Mouse (Mus musculus): Measurements from ENCODE around the gene Tbc1d25. TPM values are rescaled to one million over a fixed set of nuclear protein-coding genes. Genes with fewer than 3 reads are reported as not detected.

The Tbc1d25 gene
- polyA plus RNA-seq, 1 experiment from 2014 or later = 12.1 TPM

DNA sequence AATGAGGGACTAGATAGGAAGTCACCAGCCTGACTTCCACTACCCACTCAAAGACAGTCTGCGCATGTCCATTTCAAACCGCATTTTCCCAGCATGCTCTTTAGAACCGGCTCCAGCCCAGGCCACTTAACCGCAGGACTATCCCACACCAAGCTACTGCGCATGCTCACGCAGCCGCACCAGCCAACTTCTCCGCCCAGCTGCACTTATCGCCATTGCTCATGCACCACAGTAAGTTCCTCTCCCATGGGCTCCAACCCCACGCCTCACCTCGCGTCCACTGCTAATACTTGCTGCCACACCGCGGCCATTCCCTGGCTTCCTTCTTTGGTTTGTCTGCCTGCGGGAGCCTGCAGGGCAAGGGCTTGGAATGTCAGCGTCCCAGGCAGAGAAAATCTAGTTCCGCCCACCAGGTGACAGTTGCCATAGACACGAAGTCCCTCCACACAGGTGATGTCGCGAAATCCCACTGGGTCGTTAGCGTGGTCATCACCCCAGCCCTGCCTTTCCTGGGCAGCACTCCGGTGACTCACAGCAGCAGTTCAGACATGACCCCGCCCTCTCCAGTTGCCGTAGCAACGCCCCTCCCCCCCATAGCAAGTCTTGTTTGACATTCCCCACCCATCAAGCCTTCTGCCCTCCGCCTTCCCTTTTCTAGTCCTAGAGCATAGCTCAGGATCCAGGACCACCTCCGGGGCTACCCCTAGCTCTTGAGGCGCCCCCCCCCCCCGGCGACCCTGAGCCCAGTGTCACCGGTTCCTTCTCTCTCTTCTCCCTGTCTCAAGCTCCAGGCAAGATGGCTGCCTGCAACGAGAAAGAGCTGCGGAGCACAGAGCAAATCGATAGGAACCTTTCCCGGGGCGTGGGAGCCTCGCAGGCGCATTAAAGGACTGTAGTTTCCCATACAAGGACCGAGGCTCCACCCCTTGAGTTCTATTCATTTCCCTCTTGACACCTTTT is 43.7 kb downstream of the Tbc1d25 start, which contains the start of gene Wdr13:
Wdr13 (minus strand) TSS at position 876 of the 960 bp plus-strand sequence.
- Histone ChIP-seq H3K9me3 (ENCODE audit: control insufficient read depth, low read length) (no peaks in the 10 kb centered on the region), H3K27ac (ENCODE audit: low read depth, low read length) (peak within 1 kb of the TSS; percentile 91), H3K4me1 (ENCODE audit: control insufficient read depth, insufficient read depth, low read length) (no peaks in the 10 kb centered on the region), H3K36me3 (ENCODE audit: control insufficient read depth, insufficient read depth, low read length) (peaks cover 8% of the 10 kb centered on the region; the same call in 1 of the 2 replicates), H3K4me2 (replicated peaks; ENCODE audit: low read depth, low read length) (peak within 1 kb of the TSS; percentile 48), H3K27me3 (ENCODE audit: control insufficient read depth, insufficient read depth, low read length) (no peaks in the 10 kb centered on the region), H3K9ac (ENCODE audit: low read depth, low read length) (peak within 1 kb of the TSS; percentile 44; the same call in 1 of the 2 replicates), H3K4me3 (ENCODE audit: low read length) (peak within 1 kb of the TSS; percentile 54)
- 19% methylated on average over 37 of the region's 40 CpGs for whole genome bisulfite sequencing
- ATAC-seq (ENCODE audit: low FRiP score, low TSS enrichment) = peak; percentile 89

DNA sequence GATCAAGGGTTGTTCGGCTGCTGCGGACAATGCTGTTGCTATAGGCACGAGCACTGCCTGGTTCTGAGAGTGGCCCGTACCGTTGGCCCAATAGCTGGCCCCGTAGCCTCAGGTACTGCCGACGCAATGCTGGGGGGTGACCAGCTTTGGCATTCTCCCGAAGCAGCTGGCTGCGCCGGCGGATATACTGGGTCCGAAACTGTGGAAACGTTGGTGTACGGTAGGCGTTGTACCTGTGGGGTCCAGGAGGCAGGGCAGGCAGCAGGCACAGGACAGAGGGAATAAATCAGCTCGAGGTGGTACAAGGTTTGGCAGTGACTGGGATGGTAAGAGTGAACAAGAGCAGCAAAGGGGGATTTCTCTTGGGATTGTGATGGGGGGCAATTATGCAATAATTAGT is 44.6 kb downstream of the Tbc1d25 start:
- peak overlapping the region; percentile 54 for H3K4me3 ChIP-seq (ENCODE audit: low read length)
- ATAC-seq (ENCODE audit: low FRiP score, low TSS enrichment) = no peak
- H3K4me2 ChIP-seq (replicated peaks; ENCODE audit: low read depth, low read length) = peak overlapping the region; percentile 48
- WGBS = 93% methylated on average over 17 of the region's 17 CpGs
- no peaks in the 10 kb centered on the region for H3K27me3 ChIP-seq (ENCODE audit: control insufficient read depth, insufficient read depth, low read length)
- H3K9ac ChIP-seq (ENCODE audit: low read depth, low read length) = no peak overlapping the region
- H3K27ac ChIP-seq (ENCODE audit: low read depth, low read length) = no peak overlapping the region
- H3K36me3 ChIP-seq (ENCODE audit: control insufficient read depth, insufficient read depth, low read length) = peaks cover 7% of the 10 kb centered on the region; the same call in 1 of the 2 replicates
- H3K9me3 ChIP-seq (ENCODE audit: control insufficient read depth, low read length) = no peaks in the 10 kb centered on the region
- no peaks in the 10 kb centered on the region for H3K4me1 ChIP-seq (ENCODE audit: control insufficient read depth, insufficient read depth, low read length)

DNA sequence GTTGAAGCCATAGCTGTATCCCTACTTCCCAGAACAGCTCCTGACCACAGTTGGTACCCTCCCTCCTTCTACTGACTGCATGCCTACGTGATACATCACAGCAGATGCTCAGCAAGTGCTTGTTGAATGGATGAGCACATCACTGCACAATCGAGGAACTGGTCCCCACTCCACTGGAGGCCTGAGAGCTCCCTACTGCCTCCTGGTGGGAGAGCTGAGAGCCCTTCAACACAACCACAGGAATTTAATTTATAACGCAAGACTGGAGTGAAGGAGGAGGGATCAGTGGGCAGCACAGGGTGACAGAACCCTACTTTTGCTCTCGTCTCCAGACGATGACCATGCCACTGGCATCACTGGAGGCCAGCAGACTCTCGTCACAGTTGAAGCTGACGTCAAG is 50.7 kb downstream of the Tbc1d25 start:
- Histone ChIP-seq H3K4me2 (replicated peaks; ENCODE audit: low read depth, low read length) (no peak overlapping the region), H3K9me3 (ENCODE audit: control insufficient read depth, low read length) (no peaks in the 10 kb centered on the region), H3K4me1 (ENCODE audit: control insufficient read depth, insufficient read depth, low read length) (no peaks in the 10 kb centered on the region), H3K27me3 (ENCODE audit: control insufficient read depth, insufficient read depth, low read length) (no peaks in the 10 kb centered on the region), H3K4me3 (ENCODE audit: low read length) (no peak overlapping the region), H3K27ac (ENCODE audit: low read depth, low read length) (no peak overlapping the region), H3K9ac (ENCODE audit: low read depth, low read length) (no peak overlapping the region), H3K36me3 (ENCODE audit: control insufficient read depth, insufficient read depth, low read length) (peaks cover 7% of the 10 kb centered on the region; the same call in 1 of the 2 replicates)
- ATAC-seq (ENCODE audit: low FRiP score, low TSS enrichment) = no peak
- 83% methylated on average over 7 of the region's 7 CpGs for WGBS

DNA sequence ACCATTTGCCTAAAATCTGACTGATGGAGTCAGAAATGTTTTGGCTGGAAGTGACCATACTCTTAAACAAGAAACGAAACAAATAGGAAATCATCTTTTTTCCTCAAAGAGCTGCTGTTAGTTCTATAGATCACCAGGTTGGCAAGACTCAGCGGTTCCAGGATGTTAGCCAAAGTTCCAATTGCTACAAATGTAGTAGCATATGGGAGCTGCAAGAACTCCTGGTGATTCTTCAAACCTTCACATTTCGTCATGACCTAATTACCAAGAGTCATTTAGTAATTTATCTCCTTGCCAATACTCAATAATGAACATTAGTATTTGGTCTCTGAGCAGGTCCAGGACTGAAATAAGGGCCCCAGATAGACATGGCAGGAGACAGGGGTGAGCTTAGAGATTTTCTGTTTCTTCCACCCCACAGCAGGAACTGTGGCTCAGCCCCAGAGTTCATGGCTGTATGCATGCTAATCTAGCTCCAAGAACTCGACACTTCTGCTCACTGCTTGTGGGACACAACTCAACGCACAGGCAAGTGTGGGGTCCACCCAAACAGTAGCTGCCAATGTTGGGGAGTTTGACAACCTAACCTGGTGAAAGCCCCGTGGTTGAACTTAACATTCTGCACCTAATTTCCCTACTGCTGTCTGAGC is 52.0 kb downstream of the Tbc1d25 start:
- no peak for ATAC-seq (ENCODE audit: low FRiP score, low TSS enrichment)
- H3K9ac ChIP-seq (ENCODE audit: low read depth, low read length) = no peak overlapping the region
- H3K9me3 ChIP-seq (ENCODE audit: control insufficient read depth, low read length) = no peaks in the 10 kb centered on the region
- peaks cover 3% of the 10 kb centered on the region; the same call in 1 of the 2 replicates for H3K36me3 ChIP-seq (ENCODE audit: control insufficient read depth, insufficient read depth, low read length)
- H3K4me3 ChIP-seq (ENCODE audit: low read length) = no peak overlapping the region
- no peaks in the 10 kb centered on the region for H3K4me1 ChIP-seq (ENCODE audit: control insufficient read depth, insufficient read depth, low read length)
- H3K27ac ChIP-seq (ENCODE audit: low read depth, low read length) = no peak overlapping the region
- WGBS = 88% methylated on average over 6 of the region's 6 CpGs
- no peaks in the 10 kb centered on the region for H3K27me3 ChIP-seq (ENCODE audit: control insufficient read depth, insufficient read depth, low read length)
- no peak overlapping the region for H3K4me2 ChIP-seq (replicated peaks; ENCODE audit: low read depth, low read length)

DNA sequence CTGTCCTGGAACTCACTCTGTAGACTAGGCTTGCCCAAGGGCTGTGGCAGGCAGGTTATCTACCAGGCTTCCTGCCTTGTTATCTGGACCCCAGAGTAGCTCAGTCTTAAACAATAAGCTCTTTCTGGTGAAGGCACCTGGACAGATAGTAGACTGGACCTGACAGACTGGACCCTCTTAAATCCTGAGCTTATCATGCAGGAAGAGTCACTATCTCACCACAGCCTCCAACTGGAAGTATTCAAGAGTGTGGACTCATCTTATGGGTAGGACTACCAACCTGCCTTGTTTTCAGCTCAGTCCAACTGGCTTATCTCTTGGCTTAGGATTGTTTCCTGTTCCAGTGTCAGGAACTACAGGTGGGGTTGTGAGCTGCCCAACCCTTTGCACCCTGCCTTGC is 58.7 kb downstream of the Tbc1d25 start:
- H3K4me2 ChIP-seq (replicated peaks; ENCODE audit: low read depth, low read length) = no peak overlapping the region
- no peak for ATAC-seq (ENCODE audit: low FRiP score, low TSS enrichment)
- H3K27me3 ChIP-seq (ENCODE audit: control insufficient read depth, insufficient read depth, low read length) = no peaks in the 10 kb centered on the region
- H3K36me3 ChIP-seq (ENCODE audit: control insufficient read depth, insufficient read depth, low read length) = no peaks in the 10 kb centered on the region
- no peaks in the 10 kb centered on the region for H3K9me3 ChIP-seq (ENCODE audit: control insufficient read depth, low read length)
- no peak overlapping the region for H3K27ac ChIP-seq (ENCODE audit: low read depth, low read length)
- H3K4me1 ChIP-seq (ENCODE audit: control insufficient read depth, insufficient read depth, low read length) = no peaks in the 10 kb centered on the region
- no peak overlapping the region for H3K9ac ChIP-seq (ENCODE audit: low read depth, low read length)
- H3K4me3 ChIP-seq (ENCODE audit: low read length) = no peak overlapping the region

DNA sequence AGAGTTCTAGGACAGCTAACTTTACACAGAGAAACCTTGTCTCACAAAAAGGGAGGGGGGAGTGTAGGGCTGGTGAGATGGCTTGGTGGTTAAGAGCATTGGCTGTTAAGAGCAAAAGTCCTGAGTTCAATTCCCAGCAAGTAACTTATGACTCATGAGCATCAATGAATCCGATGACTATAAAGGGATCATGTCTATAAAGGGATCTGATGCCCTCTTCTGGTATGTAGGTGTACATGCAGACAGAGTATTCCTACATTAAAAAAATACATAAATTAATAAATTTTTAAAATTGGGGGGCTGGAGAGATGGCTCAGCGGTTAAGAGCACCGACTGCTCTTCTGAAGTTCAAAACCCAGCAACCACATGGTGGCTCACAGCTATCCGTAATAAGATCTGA is 60.7 kb downstream of the Tbc1d25 start:
- H3K4me1 ChIP-seq (ENCODE audit: control insufficient read depth, insufficient read depth, low read length) = no peaks in the 10 kb centered on the region
- 78% methylated on average over 4 of the region's 4 CpGs for WGBS

DNA sequence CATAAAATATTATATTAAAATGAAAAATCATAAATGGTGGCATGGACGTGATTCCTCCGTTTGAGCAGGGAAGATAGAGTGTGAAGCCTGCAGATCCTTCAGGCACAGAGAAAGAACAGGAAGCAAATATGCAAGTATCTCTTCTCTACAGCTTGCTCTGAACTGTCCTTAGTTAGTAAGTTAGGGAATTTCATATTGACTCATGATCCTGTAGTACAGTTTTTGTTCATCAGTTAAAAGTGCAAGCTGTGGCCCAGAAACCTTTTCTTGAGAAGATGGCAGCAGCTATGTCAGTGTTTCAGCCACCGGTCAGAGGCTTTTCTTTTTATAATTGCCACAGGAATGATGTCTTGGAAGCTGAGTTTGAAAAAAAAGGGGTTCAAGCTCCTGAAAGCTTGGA is 71.0 kb downstream of the Tbc1d25 start:
- 90% methylated on average over 3 of the region's 3 CpGs for WGBS
- Histone ChIP-seq H3K27me3 (ENCODE audit: control insufficient read depth, insufficient read depth, low read length) (no peaks in the 10 kb centered on the region), H3K4me3 (ENCODE audit: low read length) (no peak overlapping the region), H3K36me3 (ENCODE audit: control insufficient read depth, insufficient read depth, low read length) (no peaks in the 10 kb centered on the region), H3K9ac (ENCODE audit: low read depth, low read length) (no peak overlapping the region), H3K9me3 (ENCODE audit: control insufficient read depth, low read length) (no peaks in the 10 kb centered on the region), H3K27ac (ENCODE audit: low read depth, low read length) (no peak overlapping the region), H3K4me1 (ENCODE audit: control insufficient read depth, insufficient read depth, low read length) (no peaks in the 10 kb centered on the region), H3K4me2 (replicated peaks; ENCODE audit: low read depth, low read length) (no peak overlapping the region)
- no peak for ATAC-seq (ENCODE audit: low FRiP score, low TSS enrichment)

More for the DNA sequence above, 60.7 kb downstream of the Tbc1d25 start:
- no peak for ATAC-seq (ENCODE audit: low FRiP score, low TSS enrichment)
- Histone ChIP-seq H3K9ac (ENCODE audit: low read depth, low read length) (no peak overlapping the region), H3K27ac (ENCODE audit: low read depth, low read length) (no peak overlapping the region), H3K36me3 (ENCODE audit: control insufficient read depth, insufficient read depth, low read length) (no peaks in the 10 kb centered on the region), H3K27me3 (ENCODE audit: control insufficient read depth, insufficient read depth, low read length) (no peaks in the 10 kb centered on the region), H3K4me3 (ENCODE audit: low read length) (no peak overlapping the region), H3K4me2 (replicated peaks; ENCODE audit: low read depth, low read length) (no peak overlapping the region), H3K9me3 (ENCODE audit: control insufficient read depth, low read length) (no peaks in the 10 kb centered on the region)
